Mouse (Mus musculus): ENCODE data around the gene Nup133. TPM values are rescaled to one million over a fixed set of nuclear protein-coding genes. Genes with fewer than 3 reads are reported as not detected.
"Not testable (repeated sequence)": the region's sequence is repeated elsewhere in the genome, so short reads cannot be mapped to it uniquely, and the experiment has no call there.

The Nup133 gene
- 9.4 to 12.3 TPM (median 10.7 TPM) in 3 replicates for total RNA-seq (2017)

GRCm38 (mm10) chr8:123948942-123949685 lies at the start of gene Nup133:
Gene Nup133, minus strand, starts transcription at chr8:123949265.
- ATAC-seq (replicated peaks; ENCODE audit: insufficient number of reproducible peaks, low FRiP score, low TSS enrichment, poor library complexity, severe bottlenecking), result peak; percentile 97

GRCm38 (mm10) chr8:123993997-123994396 lies 44.9 kb upstream of the Nup133 start:
- no peak for ATAC-seq (replicated peaks; ENCODE audit: insufficient number of reproducible peaks, low FRiP score, low TSS enrichment, poor library complexity, severe bottlenecking)

GRCm38 (mm10) chr8:123993597-123993996 lies 44.5 kb upstream of the Nup133 start:
- no peak for ATAC-seq (replicated peaks; ENCODE audit: insufficient number of reproducible peaks, low FRiP score, low TSS enrichment, poor library complexity, severe bottlenecking)

- ATAC-seq (replicated peaks; ENCODE audit: insufficient number of reproducible peaks, low FRiP score, low TSS enrichment, poor library complexity, severe bottlenecking), result no peak
Measured at GRCm38 (mm10) chr8:123992587-123992986, 43.5 kb upstream of the Nup133 start.

- no peak for ATAC-seq (replicated peaks; ENCODE audit: insufficient number of reproducible peaks, low FRiP score, low TSS enrichment, poor library complexity, severe bottlenecking)
Measured at GRCm38 (mm10) chr8:123990277-123991049, 41.4 kb upstream of the Nup133 start.

- no peak for ATAC-seq (replicated peaks; ENCODE audit: insufficient number of reproducible peaks, low FRiP score, low TSS enrichment, poor library complexity, severe bottlenecking)
Measured at GRCm38 (mm10) chr8:123989128-123989527, 40.1 kb upstream of the Nup133 start.

- ATAC-seq (replicated peaks; ENCODE audit: insufficient number of reproducible peaks, low FRiP score, low TSS enrichment, poor library complexity, severe bottlenecking), result no peak
Measured at GRCm38 (mm10) chr8:123988605-123989038, 39.6 kb upstream of the Nup133 start.

GRCm38 (mm10) chr8:123982826-123983400 lies 33.8 kb upstream of the Nup133 start, which contains the start of gene Abcb10:
Gene Abcb10, minus strand, starts transcription at chr8:123983122.
- ATAC-seq (replicated peaks; ENCODE audit: insufficient number of reproducible peaks, low FRiP score, low TSS enrichment, poor library complexity, severe bottlenecking), result peak; percentile 74

- ATAC-seq (replicated peaks; ENCODE audit: insufficient number of reproducible peaks, low FRiP score, low TSS enrichment, poor library complexity, severe bottlenecking), result no peak
Measured at GRCm38 (mm10) chr8:123982291-123982793, 33.3 kb upstream of the Nup133 start.

GRCm38 (mm10) chr8:123981674-123982073 lies 32.6 kb upstream of the Nup133 start:
- no peak for ATAC-seq (replicated peaks; ENCODE audit: insufficient number of reproducible peaks, low FRiP score, low TSS enrichment, poor library complexity, severe bottlenecking)

GRCm38 (mm10) chr8:123980239-123980638 lies 31.2 kb upstream of the Nup133 start:
- no peak for ATAC-seq (replicated peaks; ENCODE audit: insufficient number of reproducible peaks, low FRiP score, low TSS enrichment, poor library complexity, severe bottlenecking)

- ATAC-seq (replicated peaks; ENCODE audit: insufficient number of reproducible peaks, low FRiP score, low TSS enrichment, poor library complexity, severe bottlenecking), result no peak
Measured at GRCm38 (mm10) chr8:123978926-123979325, 29.9 kb upstream of the Nup133 start.

- ATAC-seq (replicated peaks; ENCODE audit: insufficient number of reproducible peaks, low FRiP score, low TSS enrichment, poor library complexity, severe bottlenecking), result no peak
Measured at GRCm38 (mm10) chr8:123978166-123978838, 29.2 kb upstream of the Nup133 start.

- ATAC-seq (replicated peaks; ENCODE audit: insufficient number of reproducible peaks, low FRiP score, low TSS enrichment, poor library complexity, severe bottlenecking), result no peak
Measured at GRCm38 (mm10) chr8:123977499-123977898, 28.4 kb upstream of the Nup133 start.

- ATAC-seq (replicated peaks; ENCODE audit: insufficient number of reproducible peaks, low FRiP score, low TSS enrichment, poor library complexity, severe bottlenecking), result 0 out of 2 replicates have a peak, but pooled peaks have one; percentile 14
Measured at GRCm38 (mm10) chr8:123973495-123973894, 24.4 kb upstream of the Nup133 start.

- ATAC-seq (replicated peaks; ENCODE audit: insufficient number of reproducible peaks, low FRiP score, low TSS enrichment, poor library complexity, severe bottlenecking), result no peak
Measured at GRCm38 (mm10) chr8:123966896-123967295, 17.8 kb upstream of the Nup133 start.

- no peak for ATAC-seq (replicated peaks; ENCODE audit: insufficient number of reproducible peaks, low FRiP score, low TSS enrichment, poor library complexity, severe bottlenecking)
Measured at GRCm38 (mm10) chr8:123961371-123961770, 12.3 kb upstream of the Nup133 start.

- not testable (repeated sequence) for ATAC-seq (replicated peaks; ENCODE audit: insufficient number of reproducible peaks, low FRiP score, low TSS enrichment, poor library complexity, severe bottlenecking)
Measured at GRCm38 (mm10) chr8:123960556-123960955, 11.5 kb upstream of the Nup133 start.

- no peak for ATAC-seq (replicated peaks; ENCODE audit: insufficient number of reproducible peaks, low FRiP score, low TSS enrichment, poor library complexity, severe bottlenecking)
Measured at GRCm38 (mm10) chr8:123960056-123960455, 11.0 kb upstream of the Nup133 start.
